Mouse (Mus musculus) forebrain, embryonic 14.5 days (tissue): ENCODE measurements around the gene Bcs1l. TPM values are rescaled to one million over a fixed set of nuclear protein-coding genes. Genes with fewer than 3 reads are reported as not detected.

ENCODE experiments used
- ATAC-seq: fragments of 200-750 bp; cut with Nextera tagmentation; 2 replicates; pipeline ENCODE4 v1.8.0; 2017; ENCODE audit warnings: mild to moderate bottlenecking, moderate library complexity
- DNase-seq: peaks from one replicate; pipeline ENCODE4 v3.0.0-alpha.2; 2015; ENCODE audit warnings: low spot score
- H3K27ac ChIP-seq: fragments of 300-500 bp; sonication (generic); 2 replicates; pipeline ENCODE4 v1.5.1; 2014; ENCODE audit warnings: low read depth, mild to moderate bottlenecking, control low read depth, low read length, moderate library complexity
- H3K27me3 ChIP-seq: fragments of 300-500 bp; sonication (generic); replicated peaks from 2 replicates; pipeline ENCODE4 v1.6.1; 2014; ENCODE audit warnings: low read length, control low read depth, mixed read lengths; ENCODE audit not compliant: control insufficient read depth, insufficient read depth
- H3K36me3 ChIP-seq: fragments of 300-500 bp; sonication (generic); 2 replicates; pipeline ENCODE4 v1.6.1; 2014; ENCODE audit warnings: low read length, control low read depth; ENCODE audit not compliant: control insufficient read depth, insufficient read depth
- H3K4me1 ChIP-seq: fragments of 300-500 bp; sonication (generic); 2 replicates; pipeline ENCODE4 v1.6.1; 2014; ENCODE audit warnings: antibody characterized with exemption, low read length, control low read depth; ENCODE audit not compliant: control insufficient read depth, insufficient read depth
- H3K4me2 ChIP-seq: fragments of 300-500 bp; sonication (generic); 2 replicates; pipeline ENCODE4 v1.6.1; 2014; ENCODE audit warnings: mild to moderate bottlenecking, control low read depth, low read length
- H3K4me3 ChIP-seq: fragments of 300-500 bp; sonication (generic); 2 replicates; pipeline ENCODE4 v1.5.1; 2014; ENCODE audit warnings: low read depth, low read length, control low read depth
- H3K9ac ChIP-seq: fragments of 300-500 bp; sonication (generic); 2 replicates; pipeline ENCODE4 v1.6.1; 2014; ENCODE audit warnings: mild to moderate bottlenecking, low read length, control low read depth, moderate library complexity
- H3K9me3 ChIP-seq: fragments of 300-500 bp; sonication (generic); replicated peaks from 2 replicates; pipeline ENCODE4 v1.6.1; 2016; ENCODE audit warnings: low read length, control low read depth, mixed read lengths; ENCODE audit not compliant: control insufficient read depth
- WGBS: fragments of 180-500 bp; shearing (Covaris S2); extraction: QIAGEN DNeasy Blood & Tissue Kit; methylation state at CpG from one replicate; pipeline ENCODE4 v1.1.7; 2014; 5-methylcytosine and 5-hydroxymethylcytosine counted together
- microRNA-seq: library from miRNA; unstranded; fragments of <30 nt; microRNA quantifications from one replicate; pipeline ENCODE4, GENCODE M21; 2016
- polyA plus RNA-seq: library from polyadenylated mRNA; unstranded; fragments of >200 nt; fragmentation: Nextera tagmentation; extraction: Ambion mirVana; gene quantifications from 2 replicates; pipeline ENCODE4 v1.2.1, GENCODE M21; 2014

Bcs1l gene
- polyA plus RNA-seq, 1 experiment from 2014 or later, result 26.0 TPM

DNA sequence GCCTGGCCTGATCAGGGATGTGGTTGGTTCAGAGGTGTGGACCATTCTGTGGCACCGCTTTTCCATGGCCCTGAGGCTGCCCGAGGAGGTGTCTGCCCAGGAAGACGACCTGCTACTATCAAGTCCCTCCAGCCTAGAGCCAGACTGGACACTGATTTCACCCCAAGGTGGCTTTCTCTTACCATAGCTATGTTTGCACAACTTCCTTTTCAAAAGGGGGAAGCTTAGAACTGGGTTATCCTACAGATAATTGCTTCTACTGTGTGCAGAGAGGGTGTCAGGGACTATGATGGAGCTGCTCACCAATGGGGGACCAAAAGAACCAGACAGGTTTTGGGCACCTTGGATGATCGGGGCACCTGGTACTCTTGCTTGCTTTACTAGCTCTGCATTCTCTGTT, 44.6 kb downstream of the Bcs1l start:
- Histone ChIP-seq H3K36me3 (peaks cover 39% of the 10 kb centered on the region), H3K4me1 (no peaks in the 10 kb centered on the region), H3K27me3 (no peaks in the 10 kb centered on the region), H3K27ac (no peak overlapping the region), H3K4me2 (no peak overlapping the region), H3K4me3 (no peak overlapping the region), H3K9me3 (no peaks in the 10 kb centered on the region), H3K9ac (no peak overlapping the region)
- WGBS, result 85% methylated on average over 4 of the region's 4 CpGs
- DNase-seq (no peak), ATAC-seq (no peak)

Small RNA genes lying within 50 kb of the gene (microRNA-seq; reads per million reads assigned to microRNA genes)
- gene Gm25035, result not detected

Other genes starting within 250 kb of the Bcs1l start
- 0.50 and 0.93 TPM in 2 replicates for gene Catip, start 226.2 kb upstream of the Bcs1l start, polyA plus RNA-seq
- gene Slc11a1, start 213.1 kb upstream of the Bcs1l start, polyA plus RNA-seq, result 1.9 and 2.4 TPM in 2 replicates
- 19.9 and 22.3 TPM in 2 replicates for gene Ctdsp1, start 196.8 kb upstream of the Bcs1l start, polyA plus RNA-seq
- 0.14 and 0.33 TPM in 2 replicates for gene Vil1, start 178.9 kb upstream of the Bcs1l start, polyA plus RNA-seq
- 63.2 and 66.1 TPM in 2 replicates for gene Cnot9, start 82.2 kb upstream of the Bcs1l start, polyA plus RNA-seq
- 3.3 and 3.9 TPM in 2 replicates for gene Plcd4, start 45.4 kb upstream of the Bcs1l start, polyA plus RNA-seq
- 28.6 and 35.9 TPM in 2 replicates for gene Usp37, start 44.0 kb upstream of the Bcs1l start, polyA plus RNA-seq
- gene Zfp142, start within 50 bp of the Bcs1l start, polyA plus RNA-seq, result 5.4 and 8.0 TPM in 2 replicates
- 15.4 and 15.8 TPM in 2 replicates for gene Rnf25, start 13.1 kb downstream of the Bcs1l start, polyA plus RNA-seq
- gene Stk36, start 13.2 kb downstream of the Bcs1l start, polyA plus RNA-seq, result 19.7 and 23.0 TPM in 2 replicates
- gene Ttll4, start 73.5 kb downstream of the Bcs1l start, polyA plus RNA-seq, result 14.0 and 14.4 TPM in 2 replicates
- gene Cyp27a1, start 125.3 kb downstream of the Bcs1l start, polyA plus RNA-seq, result 1.2 and 1.9 TPM in 2 replicates
- gene Prkag3, start 160.9 kb downstream of the Bcs1l start, polyA plus RNA-seq, result not detected in 2 replicates
- gene Wnt6, start 183.6 kb downstream of the Bcs1l start, polyA plus RNA-seq, result 1.3 and 3.6 TPM in 2 replicates
- 0.56 and 0.69 TPM in 2 replicates for gene Wnt10a, start 203.2 kb downstream of the Bcs1l start, polyA plus RNA-seq